Mouse (Mus musculus) spleen, adult 2 months (tissue): ENCODE measurements around the gene Clba1.

Source experiments
- CTCF ChIP-seq: fragments of 200-500 bp; IDR thresholded peaks from 2 replicates; pipeline ENCODE4 v1.5.1; 2011; ENCODE audit warnings: mild to moderate bottlenecking, inconsistent platforms; ENCODE audit not compliant: insufficient read depth, insufficient read length, insufficient replicate concordance; ENCODE audit errors: extremely low read depth
- POLR2A ChIP-seq: fragments of 200-500 bp; IDR thresholded peaks from 2 replicates; pipeline ENCODE4 v1.6.1; 2011; ENCODE audit warnings: low read depth, low read length, inconsistent platforms

- no peak for TF ChIP-seq CTCF
- TF ChIP-seq POLR2A: no peak
Observed at GRCm38 (mm10) chr12:112832411-112832810, 23.7 kb downstream of the Clba1 start.
